Mouse (Mus musculus) neutrophil, adult 5-6 weeks (primary cell): ENCODE measurements around the gene Mkrn1. TPM values are rescaled to one million over a fixed set of nuclear protein-coding genes. Genes with fewer than 3 reads are reported as not detected.
"Not testable (repeated sequence)": the region's sequence is repeated elsewhere in the genome, so short reads cannot be mapped to it uniquely, and the experiment has no call there.

Experiments
- ATAC-seq: fragments of 151-379, 151-347 bp; 2 replicates; pipeline ENCODE4 v1.8.0; 2017; ENCODE audit warnings: mild to moderate bottlenecking, moderate TSS enrichment; ENCODE audit not compliant: insufficient number of reproducible peaks, poor library complexity, low FRiP score, severe bottlenecking; ENCODE audit errors: extremely low read depth
- total RNA-seq: library from RNA; stranded (forward); fragments of 200-1000 nt; gene quantifications from 2 replicates; pipeline ENCODE4 v1.2.3, GENCODE M21; 2017

Gene Mkrn1
- total RNA-seq, 1 experiment from 2014 or later = 268 TPM

DNA sequence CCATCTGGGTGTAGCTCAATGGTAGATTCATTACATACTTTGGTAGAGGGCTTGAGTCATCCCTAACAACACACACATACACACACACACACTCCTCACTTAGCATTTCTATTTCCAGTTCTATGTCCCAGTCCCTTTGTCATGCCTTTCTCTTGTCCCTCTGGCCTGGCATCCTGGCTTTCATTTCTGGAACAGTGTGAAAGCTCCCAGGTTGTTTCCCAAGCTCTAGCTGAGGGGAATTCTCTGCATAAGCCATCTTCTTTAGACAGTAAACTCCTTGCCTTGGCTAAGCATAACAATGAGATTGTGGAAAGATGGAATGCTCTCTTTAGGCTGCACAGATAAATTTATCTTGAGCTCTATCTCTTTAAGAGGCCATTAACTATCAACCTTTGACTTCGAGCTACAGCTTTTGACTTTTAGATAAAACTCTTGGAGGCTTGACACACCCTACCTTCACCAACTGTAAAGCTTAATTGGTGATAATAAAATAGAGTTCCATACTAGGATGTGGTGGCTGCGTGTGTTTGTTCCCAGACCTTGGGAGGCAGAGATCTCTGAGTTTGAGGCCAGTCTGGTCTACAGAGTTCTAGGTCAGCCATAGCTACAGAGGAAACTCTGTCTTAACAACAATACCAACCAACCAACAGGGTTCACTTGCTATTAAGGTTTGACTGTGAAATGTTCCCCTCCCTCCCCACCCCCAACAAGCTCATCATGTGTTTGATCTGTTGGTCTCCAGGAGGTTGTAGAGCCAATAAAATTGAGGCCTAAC lies 14.0 kb upstream of the Mkrn1 start:
- no peak for ATAC-seq

GRCm38 (mm10) chr6:39433701-39434100 lies 13.4 kb upstream of the Mkrn1 start:
- no peak for ATAC-seq

- no peak for ATAC-seq
Measured at GRCm38 (mm10) chr6:39433174-39433573, 12.9 kb upstream of the Mkrn1 start.

- no peak for ATAC-seq
Measured at GRCm38 (mm10) chr6:39430722-39431121, 10.5 kb upstream of the Mkrn1 start.

GRCm38 (mm10) chr6:39429007-39429788 lies 8.9 kb upstream of the Mkrn1 start:
- ATAC-seq = no peak

- no peak for ATAC-seq
Measured at GRCm38 (mm10) chr6:39427276-39428003, 7.2 kb upstream of the Mkrn1 start.

- no peak for ATAC-seq
Measured at GRCm38 (mm10) chr6:39426725-39427124, 6.5 kb upstream of the Mkrn1 start.

GRCm38 (mm10) chr6:39425181-39425580 lies 4.9 kb upstream of the Mkrn1 start:
- ATAC-seq = no peak

DNA sequence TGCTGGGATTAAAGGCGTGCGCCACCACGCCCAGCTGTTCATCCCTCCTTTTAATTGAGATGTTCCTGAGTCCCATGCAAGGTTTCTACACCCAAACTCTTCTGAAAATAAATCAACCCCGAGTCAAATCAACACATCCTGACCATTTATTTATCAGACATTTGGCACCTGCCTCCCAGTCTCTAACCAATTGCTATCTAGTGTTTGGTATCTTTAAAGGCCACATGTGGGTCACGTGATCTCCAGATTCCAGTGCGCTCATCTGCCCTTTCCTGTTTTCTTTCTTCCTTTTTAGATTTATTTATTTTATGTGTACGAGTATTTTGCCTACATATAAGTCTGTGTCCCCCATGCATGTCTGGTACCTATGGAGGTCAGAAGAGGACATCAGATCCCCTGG lies 3.4 kb upstream of the Mkrn1 start:
- ATAC-seq = no peak

DNA sequence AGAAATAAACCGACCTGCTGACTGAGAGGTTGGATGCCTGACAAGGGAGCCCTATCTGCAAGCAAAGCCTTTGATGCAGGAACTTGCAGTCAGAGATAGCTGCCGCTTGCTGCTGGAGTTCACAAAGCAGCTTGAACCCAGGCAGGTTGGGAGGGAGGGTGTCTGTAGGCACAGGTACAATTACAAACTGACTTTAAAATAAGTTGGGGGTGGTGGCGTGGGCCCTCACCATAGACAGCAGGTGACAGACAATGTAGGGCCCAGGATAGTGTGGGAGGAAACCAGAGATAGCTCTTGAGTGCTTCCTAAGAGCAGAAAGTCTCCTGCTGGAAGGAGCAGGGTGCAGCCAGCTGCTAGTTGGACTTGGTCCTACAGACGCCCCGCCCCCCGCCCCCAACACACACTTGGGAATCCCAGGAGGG lies 2.9 kb upstream of the Mkrn1 start:
- no peak for ATAC-seq

- no peak for ATAC-seq
Measured at GRCm38 (mm10) chr6:39420867-39421266, 605 bp upstream of the Mkrn1 start.

DNA sequence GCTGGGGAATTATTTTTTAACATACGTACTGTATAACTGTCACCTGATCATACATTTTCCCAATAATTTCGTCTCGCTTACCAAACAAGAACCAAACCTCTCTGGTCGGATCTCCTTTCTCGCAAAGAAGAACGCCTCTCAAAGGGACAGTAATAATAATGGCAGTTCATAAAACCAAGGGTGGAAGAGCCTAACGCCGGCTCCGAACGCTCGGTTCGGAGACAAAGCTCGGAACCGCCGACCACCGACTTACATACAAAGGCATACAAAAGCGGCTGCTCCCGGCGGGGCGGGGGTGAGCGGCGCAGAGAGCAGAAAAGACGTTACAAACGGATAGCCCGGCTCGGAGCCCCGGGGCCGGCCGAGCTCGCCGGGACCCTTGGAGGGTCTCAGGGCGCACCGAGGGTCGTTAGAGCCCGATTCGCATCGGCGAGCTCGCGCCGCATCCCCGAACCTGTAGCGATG lies 844 bp downstream of the Mkrn1 start:
- no peak for ATAC-seq

GRCm38 (mm10) chr6:39416654-39417053 lies 3.6 kb downstream of the Mkrn1 start:
- ATAC-seq = not testable (repeated sequence)

DNA sequence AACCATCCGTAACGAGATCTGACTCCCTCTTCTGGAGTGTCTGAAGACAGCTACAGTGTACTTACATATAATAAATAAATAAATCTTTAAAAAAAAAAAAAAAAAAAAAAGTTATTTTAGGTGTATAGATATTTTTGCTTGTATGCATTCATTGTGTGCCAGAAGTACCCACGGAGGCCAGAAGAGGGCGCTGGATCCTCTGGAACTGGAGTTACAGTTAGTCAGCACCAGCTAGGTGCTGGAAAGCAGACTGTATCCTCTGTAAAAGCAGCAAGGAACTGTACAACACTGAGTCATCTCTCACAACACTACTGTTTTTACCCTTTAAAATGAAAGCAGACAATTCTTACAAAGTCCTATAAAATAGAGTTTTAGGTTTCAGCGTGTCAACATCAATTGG lies 4.5 kb downstream of the Mkrn1 start:
- ATAC-seq = peak; percentile 43; the same call in 1 of the 2 replicates

DNA sequence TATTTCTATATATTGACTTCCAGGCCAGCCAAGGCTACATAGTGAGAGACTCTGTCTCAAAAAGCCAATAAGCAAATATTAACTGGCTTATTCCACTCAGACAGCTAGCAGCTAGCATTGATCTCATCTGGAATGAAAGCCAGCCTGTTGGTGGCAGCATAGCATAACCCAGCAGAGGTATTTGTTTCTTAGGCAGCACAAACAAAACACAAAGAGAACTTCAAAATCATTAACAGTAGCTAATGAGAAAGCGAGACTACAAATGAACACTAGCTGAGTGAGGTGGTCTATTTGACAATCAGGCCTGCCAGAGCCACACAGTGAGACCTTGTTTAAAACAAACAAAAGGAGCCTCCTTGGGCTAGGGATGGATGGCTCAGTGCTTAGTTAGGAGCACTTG lies 6.2 kb downstream of the Mkrn1 start:
- no peak for ATAC-seq

GRCm38 (mm10) chr6:39406480-39406879 lies 13.8 kb downstream of the Mkrn1 start:
- no peak for ATAC-seq

DNA sequence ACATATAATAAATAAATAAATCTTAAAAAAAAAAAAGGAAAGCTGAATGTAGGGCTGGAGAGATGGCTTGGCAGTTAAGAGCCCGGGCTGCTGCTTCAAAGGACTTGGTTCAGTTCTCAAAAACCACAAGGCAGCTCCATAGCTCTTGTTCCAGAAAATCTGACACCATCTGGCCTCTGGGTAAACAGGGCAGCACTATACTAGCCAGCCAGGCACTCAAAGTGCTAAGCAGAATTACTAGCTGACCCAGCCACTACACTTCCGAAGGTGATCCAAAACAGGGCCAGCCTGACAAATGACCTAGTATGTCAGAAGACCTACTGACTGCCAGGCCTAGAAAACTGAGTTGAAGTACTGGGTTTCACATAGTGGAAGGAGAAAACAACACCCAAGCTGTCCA lies 17.1 kb downstream of the Mkrn1 start:
- no peak for ATAC-seq

GRCm38 (mm10) chr6:39400343-39400742 lies 19.9 kb downstream of the Mkrn1 start:
- no peak for ATAC-seq

DNA sequence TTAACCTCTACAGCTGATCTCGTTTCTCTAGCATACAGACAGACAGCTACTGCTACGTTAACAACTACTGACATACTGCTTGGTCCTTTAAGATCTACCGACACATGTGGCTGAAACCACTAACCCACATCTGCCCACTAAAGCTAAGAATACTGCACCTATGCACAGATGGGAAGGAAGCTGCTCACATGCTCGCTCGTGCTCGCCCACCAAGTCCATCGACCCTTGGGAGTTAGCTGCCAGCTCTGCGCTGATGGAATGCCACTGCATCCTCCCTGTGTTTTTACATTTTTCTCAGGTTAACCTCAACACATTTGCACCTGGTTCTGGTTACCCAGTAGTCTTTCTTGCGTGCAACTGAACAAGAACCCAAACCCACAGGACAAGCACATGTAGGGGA lies 21.9 kb downstream of the Mkrn1 start:
- ATAC-seq = no peak

DNA sequence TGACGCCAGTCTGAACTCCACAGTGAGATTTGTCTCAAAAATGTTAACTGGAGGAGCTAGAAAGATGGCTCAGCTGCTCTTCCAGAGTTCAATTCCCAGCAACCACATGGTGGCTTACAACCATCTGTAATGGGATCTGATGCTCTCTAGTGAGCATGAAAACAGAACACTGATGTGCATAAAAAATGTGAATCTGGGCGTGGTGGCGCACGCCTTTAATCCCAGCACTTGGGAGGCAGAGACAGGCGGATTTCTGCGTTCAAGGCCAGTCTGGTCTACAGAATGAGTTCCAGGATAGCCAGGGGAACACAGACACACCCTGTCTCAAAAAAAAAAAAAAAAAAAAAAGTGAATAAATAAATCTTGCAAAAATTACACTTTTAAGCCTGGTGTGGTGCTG lies 23.2 kb downstream of the Mkrn1 start:
- ATAC-seq = no peak
